Mouse (Mus musculus): ENCODE results near the gene Thsd4.

The Thsd4 gene

DNA sequence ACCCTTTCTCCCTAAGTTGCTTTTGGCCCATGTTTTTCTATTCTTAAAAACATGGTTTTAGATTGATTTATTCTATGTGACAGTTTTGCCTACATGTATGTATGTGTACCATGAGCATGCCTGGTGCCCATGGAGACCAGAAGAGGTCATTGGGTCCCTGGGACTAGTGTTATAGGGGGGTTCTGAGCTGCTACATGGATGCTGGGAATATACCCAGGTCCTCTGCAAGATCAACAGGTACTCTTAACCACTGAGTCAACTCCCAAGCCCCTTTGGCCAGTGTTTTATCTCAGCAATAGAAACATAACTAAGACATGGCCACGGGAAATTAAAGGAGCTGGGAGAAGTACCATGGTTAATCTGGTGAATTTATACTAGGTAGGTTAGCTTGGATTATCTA, 371.3 kb downstream of the Thsd4 start:
- no peak for DNase-seq (ENCODE audit: low spot score in 2 of 2)

DNA sequence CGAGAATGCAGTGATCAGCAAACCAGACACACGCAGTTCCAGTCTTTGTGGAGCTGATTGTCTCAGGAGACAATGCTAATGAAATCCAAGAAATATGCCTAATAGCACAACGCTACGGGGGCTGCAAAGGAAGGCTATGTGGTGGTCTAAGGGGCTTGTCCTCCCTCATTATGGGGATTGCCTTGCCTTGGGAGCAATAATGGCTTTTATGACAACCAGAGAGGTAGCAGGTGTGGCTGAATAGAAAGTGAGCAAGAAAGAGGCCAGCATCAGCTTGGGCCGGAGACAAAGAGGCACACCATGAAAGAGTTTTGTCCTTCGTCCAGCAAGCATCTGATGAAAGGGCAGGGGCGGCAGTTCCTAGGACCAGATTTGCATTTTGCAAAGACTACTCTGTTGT, 372.9 kb downstream of the Thsd4 start:
- DNase-seq (ENCODE audit: low spot score in 2 of 2) = no peak

DNA sequence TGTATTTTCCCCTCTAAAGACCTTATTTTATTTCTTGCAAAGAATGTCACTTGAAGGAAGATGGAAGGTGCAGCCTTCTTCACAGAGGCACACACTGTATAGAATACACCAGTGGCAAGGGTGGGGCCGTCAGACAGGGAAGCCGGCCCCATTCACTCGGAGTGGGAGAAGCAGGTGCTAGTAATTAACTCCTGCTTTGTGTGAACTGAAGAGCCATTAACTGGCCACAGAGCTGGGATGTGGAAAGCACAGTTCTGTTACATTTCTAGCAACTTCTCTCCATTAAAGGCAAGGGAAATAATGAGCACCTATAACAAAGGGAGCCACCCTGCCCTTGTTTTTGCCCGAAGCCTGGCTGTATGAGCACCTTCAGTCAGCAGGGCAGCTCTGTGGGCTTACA, 374.4 kb downstream of the Thsd4 start:
- DNase-seq (ENCODE audit: low spot score in 2 of 2) = no peak

DNA sequence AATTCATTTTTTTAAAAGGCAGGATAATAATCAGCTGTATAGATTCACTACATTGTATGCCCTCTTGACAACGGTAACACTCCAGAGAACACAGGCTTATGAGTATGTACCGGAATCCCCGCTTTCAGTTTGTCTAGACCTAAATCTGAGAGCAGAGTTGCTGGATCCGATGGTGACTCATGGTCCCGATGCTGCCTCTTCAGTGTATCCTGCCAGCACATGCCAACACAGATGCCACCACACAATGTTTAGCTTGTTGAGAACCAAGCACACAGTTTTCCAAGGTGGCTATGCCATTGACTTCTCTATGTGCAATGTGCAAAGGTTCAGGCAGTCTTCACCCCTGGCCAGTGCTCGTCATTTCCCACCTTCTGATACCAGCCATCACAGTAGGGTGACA, 378.0 kb downstream of the Thsd4 start:
- no peak for DNase-seq (ENCODE audit: low spot score in 2 of 2)

DNA sequence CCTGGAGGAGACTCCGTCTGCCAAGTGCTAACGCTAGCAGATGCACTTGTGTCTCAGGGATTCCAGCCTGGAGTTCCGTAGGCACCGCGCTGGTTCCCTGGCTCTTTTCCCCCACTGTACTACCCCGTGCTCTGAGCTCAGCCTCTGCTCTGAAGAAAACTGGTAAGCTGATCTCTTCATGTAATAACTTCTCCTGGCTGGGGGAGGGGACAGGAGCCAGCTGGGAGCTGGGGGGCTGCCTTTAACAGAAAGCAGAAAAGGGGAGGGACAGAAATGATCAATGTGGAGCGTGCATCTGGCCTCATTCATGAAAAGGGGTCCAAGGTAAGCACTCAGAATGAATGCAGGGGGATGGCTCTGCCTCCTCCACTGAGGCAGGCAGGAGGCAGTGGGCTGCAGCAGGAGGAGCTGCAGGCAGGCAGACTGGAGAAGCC, 380.7 kb downstream of the Thsd4 start:
- DNase-seq (ENCODE audit: low spot score in 2 of 2) = no peak

DNA sequence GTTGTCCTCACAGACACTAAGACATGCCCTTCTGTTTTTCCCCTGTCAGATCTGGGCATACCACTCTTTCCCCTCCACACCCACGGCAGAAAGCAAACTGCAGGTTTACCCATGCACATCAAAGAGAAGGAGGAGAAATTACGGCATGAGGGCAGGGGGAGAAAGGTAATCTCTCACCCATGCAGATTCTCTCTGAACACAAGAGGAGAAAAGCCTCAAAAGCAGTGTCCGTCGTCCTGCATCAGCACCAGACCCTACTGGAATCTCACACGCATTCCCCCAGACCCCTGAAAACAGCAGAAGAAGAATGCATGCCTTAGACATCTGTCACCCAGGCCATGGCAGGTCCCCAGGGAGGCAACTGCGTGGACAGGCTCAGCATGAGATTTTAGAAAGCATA, 381.4 kb downstream of the Thsd4 start:
- DNase-seq (ENCODE audit: low spot score in 2 of 2) = no peak

DNA sequence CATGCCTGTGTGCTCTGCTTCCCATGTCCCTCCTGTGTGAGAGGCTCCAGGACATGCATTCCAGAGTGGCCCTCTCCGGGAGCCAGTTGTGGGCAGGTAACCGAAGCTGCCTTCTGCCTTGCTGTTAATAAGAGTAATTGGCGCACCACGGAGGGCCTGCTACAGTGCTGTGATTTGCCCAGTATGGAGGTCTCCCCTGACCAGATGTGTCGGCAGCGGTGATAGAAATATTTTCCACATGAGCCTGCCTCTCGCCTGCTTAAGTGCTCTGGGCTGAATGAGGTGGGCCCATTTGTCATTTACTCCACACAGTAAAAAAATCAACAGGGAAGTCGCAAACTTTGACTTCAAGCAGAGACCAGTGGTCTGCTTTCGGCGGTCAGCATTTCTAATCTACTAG, 382.4 kb downstream of the Thsd4 start:
- DNase-seq (ENCODE audit: low spot score in 2 of 2) = no peak

DNA sequence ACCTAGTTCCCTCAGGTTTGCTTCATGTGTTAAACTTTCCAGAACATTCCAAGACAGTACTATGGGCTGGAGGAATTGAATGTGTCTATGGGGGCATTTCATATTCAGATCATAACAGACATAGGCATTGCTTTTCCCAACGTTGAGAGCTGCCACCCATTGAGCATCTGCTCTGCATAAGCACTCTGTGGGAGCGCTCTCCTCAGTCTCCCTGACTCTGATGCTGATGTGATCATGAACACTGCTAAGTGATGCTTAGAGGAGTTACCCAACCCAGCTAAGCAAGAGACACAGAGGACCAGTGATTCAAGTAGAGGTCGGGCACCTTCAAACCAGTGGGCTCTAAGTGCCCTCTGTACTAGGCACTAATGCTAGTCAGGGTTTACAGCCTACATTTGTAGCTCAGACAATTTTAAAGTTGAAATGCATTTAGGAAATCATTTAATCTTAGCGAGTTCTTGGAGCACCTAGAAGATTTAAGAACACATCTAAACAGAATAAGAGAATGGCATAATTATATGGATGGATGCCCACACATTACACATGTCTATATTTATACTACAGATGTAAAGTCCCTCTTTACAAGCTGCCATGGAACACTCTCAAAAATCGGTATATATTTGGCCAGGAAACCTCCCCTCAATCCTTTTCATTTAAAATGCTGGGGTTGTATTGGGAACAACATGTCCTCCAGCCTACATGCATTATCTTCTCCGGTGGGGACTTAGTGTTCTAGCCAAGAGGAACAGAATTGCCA, 392.4 kb downstream of the Thsd4 start:
- no peak for DNase-seq (ENCODE audit: low spot score in 2 of 2)

DNA sequence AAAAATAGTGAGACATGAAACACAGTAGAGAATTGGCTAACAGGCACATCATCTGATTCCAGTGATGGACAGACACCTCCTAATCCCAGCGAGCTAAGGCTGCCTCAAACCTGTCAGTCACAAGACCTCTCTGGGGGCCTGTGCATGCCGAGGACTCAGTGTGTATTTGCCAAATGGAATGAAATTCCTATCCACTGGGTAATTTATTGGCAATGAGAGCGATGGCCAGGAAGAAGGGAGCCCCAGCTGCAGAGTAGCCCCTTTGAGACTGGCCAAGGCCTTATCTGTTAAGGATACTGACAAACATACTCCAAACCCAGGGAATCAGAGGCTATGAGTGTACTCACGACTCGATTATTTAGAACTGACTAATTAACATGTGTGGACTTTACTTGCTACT, 394.9 kb downstream of the Thsd4 start:
- no peak for DNase-seq (ENCODE audit: low spot score in 2 of 2)

DNA sequence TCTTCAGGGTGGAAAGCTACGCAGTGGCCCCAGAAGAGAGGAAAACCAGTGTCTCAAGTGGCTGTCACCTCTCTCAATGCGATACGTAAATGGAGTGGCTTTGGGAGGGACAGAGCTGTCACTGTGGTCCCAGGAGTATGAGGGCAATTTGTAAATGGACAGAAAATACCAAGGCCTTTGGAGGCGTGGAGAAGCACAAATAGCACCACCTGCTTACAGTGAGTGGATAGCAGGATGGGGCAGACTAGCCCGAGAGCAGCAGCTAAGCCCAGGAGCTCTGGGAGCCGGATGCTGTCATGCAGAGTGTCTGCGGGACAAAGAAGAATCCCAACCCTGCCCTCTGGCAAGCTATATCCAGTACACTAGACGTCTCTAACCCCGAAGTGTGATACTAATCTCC, 397.7 kb downstream of the Thsd4 start:
- no peak for DNase-seq (ENCODE audit: low spot score in 2 of 2)

DNA sequence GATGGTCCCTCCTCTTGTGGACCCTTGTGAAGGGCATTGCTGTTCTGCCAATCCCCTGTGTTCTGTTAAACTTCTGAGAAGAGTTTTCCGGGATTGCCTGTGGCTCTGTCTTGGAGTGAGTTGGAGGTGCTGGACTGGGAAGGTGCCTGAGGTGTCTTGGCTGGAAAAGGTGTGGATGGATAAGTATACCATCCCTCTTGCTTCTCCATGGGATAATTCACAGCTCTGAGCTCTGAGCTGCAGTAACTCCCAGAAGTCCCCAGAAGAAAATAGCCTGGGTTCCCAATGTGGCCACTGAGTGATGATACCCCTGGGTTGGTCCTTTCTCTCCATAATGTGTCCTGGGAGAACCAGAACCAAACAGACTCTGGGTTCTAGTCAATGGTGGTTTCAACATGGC, 398.8 kb downstream of the Thsd4 start:
- no peak for DNase-seq (ENCODE audit: low spot score in 2 of 2)

DNA sequence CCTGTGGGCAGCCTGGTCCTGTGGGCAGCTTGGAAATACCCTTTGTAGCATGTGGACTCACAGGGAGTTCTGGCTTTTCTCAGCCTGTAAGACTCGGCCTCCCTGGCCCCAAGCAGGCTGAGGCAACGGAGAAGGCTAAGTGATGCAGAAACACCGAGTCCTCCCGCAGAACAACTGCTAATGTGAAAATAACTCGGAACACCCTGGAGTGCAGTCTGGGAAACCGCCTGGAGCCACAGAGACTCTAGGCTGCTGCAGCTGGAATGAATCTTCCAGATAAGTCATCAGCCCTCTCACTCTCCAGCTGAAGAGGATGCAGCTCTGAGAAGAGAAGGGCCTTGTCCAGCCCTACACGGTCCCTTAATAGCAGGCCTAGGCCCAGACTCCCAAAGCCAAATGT, 402.0 kb downstream of the Thsd4 start:
- DNase-seq (ENCODE audit: low spot score in 2 of 2) = no peak

DNA sequence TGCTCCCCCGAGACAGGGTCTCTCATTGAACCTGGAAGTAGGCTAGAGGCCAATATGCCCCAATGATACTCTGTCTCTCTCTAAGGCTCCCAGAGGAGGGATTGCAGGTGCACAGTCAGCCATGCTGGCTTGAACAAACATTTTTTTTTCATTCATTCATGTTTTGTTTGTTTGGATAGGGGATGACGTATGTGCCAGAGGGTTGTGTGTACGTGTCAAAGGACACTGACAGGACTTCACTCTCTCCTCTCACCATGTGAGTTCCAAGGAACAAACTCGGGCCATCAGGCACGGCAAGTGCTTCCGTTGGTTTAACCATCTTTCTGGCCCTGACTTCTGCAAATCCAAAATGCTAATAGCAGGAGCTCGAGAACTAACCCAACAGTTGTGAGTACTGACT, 404.0 kb downstream of the Thsd4 start:
- no peak for DNase-seq (ENCODE audit: low spot score in 2 of 2)

DNA sequence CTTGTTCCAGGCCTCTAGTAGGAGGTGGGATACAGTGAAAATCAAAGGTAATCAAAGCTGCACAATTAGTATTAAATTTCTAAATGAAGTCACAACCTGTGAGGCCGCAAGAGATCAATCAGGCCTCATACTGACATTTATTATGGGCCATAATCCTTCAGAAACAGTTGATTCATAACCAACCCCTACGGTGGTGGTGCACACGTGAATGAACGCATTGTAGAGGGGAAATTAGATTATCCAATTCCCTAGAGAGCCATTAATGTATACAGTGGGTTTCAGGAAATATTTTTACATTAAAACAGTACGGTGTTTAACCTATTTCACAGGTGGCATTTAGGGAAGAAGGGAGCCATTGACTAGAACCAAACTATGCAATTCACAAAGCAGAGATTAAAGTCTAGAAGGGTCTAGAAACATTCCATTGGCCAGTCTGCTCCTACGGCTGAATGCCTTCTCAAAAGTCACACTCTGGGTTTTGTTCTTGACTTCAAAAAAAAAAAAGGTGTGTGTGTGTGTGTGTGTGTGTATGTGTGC, 406.1 kb downstream of the Thsd4 start:
- no peak for DNase-seq (ENCODE audit: low spot score in 2 of 2)

DNA sequence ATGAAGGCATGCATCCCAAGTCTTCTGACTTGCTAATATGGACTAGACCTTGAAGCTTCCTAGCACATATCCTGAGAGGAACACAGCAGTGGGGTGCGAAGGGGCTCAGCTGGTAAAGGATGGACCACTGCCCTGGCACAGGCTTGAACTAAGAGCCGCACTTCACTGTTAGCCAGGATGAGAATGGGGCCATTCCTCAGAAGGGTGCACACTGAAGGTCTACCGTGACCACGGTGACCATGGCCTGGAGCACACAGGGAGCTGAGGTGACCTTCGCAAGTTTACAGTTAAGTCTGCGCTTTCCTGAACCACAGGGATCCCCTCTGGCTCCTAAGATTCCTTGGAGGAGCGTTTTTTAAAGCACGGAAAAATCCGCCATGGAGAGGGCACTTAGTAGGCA, 406.5 kb downstream of the Thsd4 start:
- no peak for DNase-seq (ENCODE audit: low spot score in 2 of 2)

DNA sequence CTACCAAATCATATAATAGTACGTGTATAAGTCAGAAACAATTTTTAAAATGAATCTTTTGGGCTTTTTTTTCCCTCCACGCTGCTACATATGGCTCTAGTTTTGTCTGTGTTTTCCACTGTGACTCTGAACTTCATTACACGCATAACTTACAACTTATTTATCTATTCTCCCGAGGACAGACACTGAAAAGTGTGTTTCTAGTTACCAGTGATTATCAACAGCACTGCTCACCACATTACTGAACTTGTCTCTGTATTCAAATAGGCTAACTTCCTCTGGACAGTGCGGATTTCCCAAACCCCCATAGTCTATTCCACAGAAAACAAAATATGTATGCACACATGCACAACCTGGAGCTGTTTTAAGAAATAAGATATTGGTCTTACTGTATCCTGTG, 411.6 kb downstream of the Thsd4 start:
- no peak for DNase-seq (ENCODE audit: low spot score in 2 of 2)

DNA sequence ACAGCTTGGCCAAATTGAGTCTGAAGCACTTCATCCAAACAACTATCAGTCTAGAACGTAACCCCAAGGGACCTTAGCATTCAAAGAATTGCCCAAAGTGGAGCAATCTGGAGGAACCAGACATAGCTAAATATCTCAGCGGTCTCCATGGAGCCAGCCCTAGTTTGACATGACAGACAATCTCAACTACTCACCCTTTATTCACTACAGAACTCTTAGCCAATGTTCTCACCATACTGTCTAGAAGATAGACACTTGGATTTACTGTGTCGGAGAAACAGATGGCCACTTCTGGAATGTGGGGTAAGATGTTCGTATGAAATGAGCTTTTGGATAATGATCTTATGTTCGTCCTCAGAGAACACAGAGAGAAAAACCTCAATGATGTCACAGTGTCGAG, 415.2 kb downstream of the Thsd4 start:
- no peak for DNase-seq (ENCODE audit: low spot score in 2 of 2)

DNA sequence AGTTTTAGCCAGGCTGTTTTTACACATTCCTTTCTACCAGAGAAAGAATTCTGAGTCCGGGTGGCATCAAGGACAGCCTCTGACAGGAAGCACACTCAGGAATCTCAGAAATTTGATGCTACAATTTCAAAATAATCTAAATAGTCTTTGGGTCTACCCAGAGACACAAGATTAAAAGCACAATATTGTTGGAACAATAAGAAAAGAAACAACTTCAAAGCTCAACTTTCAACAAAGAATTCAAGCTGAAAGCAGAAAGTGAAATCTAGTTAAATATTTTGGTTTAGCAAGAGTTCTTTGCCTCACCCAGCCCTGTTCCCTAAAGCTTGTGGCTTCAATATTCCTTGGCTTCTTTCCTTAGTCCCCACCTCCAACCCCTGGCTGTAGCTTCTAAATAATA, 415.7 kb downstream of the Thsd4 start:
- DNase-seq (ENCODE audit: low spot score in 2 of 2) = no peak

DNA sequence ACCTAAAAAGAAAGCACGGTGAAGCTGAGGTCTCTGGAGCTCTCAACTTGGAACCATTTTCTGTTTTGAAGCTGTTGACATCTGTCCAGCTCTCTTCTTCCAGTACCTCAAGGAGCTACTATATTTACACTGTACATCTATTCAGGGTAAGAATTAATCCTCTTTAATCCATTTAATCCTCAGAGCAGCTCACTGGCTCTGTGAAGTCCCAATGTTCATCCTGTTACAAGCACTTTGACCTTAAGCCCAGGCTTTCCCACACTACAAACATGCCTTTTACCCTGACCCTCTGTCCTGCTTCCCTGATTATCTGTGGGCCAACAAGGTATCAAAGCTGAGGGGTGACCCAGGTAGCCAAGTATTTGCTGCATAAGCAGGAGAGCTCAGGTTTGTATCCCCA, 427.6 kb downstream of the Thsd4 start:
- DNase-seq (ENCODE audit: low spot score in 2 of 2) = no peak

DNA sequence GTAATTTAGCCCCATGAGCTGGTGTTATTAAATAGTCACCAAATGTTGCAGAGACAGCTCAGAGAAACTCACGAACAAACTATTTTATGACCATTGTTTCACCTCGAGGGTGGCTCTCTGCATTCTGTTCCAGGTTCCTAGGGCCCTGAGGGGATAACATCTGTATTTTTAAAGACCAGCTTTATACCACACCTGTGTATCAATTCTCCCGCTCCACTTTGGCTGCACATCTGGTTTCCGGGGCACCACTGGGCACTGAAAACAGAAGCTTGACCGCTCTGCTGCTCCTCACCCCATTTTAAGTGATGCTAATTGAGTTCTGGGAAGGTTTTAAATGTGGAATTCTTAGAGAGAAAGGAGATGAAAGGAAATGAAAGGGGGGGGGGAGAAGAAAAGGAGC, 429.4 kb downstream of the Thsd4 start:
- no peak for DNase-seq (ENCODE audit: low spot score in 2 of 2)

DNA sequence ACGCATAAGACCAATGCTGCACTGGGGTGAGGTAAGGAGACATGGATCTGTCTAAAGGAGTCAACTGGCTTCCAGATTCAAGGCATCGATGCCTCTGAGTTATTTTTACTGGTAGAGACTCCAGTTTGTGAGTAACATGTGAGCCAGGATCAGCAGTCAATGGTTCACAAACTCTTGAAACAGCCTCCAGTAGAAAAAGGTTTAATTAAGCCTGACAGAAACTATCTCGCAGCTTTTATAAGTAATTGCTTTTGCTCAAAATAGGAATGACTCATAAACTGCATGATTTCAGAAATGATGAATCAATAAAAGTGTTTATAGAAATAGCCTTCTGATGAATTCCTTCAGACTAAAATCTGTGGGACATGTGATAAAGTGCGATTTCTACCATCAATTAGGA, 432.4 kb downstream of the Thsd4 start:
- no peak for DNase-seq (ENCODE audit: low spot score in 2 of 2)

DNA sequence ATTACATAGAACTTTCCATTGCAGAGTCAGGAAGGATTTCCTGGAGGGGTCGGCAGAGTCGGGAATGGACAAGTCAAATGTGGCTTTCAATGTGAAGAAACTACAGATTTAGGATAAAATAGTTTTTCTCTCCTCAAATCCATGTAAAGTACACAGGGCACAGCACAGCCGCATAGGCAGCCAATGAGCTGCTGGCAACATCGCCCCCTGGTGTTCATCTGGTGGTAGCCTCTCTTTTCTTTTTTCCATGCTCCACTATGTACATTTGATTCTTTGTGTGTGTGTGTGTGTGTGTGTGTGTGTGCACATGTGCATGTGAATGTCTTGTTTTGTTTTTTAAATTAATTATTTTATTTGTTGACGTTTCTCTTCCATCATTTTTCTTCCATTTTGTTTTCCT, 433.7 kb downstream of the Thsd4 start:
- no peak for DNase-seq (ENCODE audit: low spot score in 2 of 2)

DNA sequence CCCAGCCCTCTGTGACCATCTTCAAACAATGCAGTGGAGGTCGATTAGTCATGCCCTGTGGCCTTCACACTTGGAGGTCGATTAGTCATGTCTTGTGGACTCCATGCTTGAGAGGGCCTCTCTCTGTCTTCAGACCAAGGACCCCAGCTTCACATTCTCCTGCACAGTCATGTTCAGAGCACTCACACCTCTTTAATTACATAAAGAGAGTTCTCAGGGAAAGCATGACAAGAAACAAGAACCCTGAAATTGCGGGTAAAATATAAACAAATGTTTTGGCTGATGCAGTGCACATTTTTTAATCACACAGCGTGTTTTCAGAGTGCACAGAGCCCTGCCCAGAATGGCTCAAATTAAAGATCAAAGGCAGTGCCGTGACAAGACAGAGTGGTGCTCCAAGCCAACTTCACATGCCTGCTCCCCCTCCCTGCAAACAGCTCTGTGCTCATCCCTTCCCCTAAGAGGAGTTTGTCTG, 439.7 kb downstream of the Thsd4 start:
- no peak for DNase-seq (ENCODE audit: low spot score in 2 of 2)

DNA sequence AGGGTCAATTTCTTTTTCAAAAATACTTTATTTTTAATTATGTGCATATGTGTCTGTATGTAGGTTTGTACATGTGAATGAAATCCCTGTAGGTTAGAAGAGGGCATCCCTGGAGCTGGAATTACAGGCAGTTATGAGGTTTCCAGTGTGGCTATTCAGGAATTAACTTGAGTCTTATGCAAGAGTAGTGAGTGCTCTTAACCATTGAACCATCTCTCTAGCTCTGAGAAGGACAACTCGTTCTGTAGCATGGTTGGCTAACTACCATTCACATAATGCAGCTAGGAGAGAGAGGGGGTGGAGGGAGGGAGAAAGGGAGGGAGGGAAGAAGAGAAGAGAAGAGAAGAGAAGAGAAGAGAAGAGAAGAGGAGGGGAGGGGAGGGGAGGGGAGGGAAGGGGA, 444.1 kb downstream of the Thsd4 start:
- no peak for DNase-seq (ENCODE audit: low spot score in 2 of 2)

All from spleen, postnatal 36 days (tissue).